Mouse (Mus musculus) brain, embryonic 18.5 days (tissue): Measurements from ENCODE around the gene Fam169a.
"Not testable (repeated sequence)": the region's sequence is repeated elsewhere in the genome, so short reads cannot be mapped to it uniquely, and the experiment has no call there.

Experiments
- DNase-seq: peaks from one replicate; pipeline ENCODE4 v3.0.0-alpha.2; 2012; ENCODE audit warnings: low read depth, low spot score

Gene Fam169a

DNA sequence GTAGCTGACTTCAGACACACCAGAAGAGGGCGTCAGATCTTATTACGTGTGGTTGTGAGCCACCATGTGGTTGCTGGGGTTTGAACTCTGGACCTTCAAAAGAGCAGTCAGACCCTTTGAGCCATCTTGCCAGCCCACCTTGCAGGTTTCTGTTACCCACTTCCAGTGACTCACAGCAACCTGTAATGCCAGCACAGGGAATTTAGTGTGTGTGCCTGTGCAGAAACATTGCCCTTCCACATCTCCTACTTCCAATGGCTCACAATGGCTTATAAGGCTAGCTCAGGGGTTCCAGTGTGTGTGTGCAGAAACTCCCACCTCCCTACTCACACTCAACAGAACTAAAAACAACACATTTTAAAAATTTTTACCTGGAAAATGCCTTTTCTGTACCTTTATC is 10.5 kb downstream of the Fam169a start:
- no peak for DNase-seq

DNA sequence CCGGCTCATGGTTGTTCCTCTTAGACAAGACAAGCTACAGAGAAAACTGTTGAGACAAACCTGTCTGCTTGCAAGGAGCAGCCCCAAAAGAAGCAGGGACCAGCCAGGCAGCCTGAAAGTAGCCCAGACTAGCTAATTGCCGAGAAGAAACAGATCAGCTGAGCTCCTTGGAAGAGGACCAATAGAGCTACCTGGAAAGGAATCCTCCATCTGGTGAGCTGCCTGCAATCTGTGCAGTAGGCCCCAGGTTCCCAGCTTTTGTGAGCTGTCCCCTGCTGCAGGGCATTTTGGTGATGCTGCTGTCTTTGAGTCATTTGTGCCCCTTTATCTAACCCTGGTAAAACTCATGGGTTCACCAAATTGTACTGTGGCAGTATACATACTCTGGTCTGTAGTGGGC is 13.1 kb downstream of the Fam169a start:
- no peak for DNase-seq

DNA sequence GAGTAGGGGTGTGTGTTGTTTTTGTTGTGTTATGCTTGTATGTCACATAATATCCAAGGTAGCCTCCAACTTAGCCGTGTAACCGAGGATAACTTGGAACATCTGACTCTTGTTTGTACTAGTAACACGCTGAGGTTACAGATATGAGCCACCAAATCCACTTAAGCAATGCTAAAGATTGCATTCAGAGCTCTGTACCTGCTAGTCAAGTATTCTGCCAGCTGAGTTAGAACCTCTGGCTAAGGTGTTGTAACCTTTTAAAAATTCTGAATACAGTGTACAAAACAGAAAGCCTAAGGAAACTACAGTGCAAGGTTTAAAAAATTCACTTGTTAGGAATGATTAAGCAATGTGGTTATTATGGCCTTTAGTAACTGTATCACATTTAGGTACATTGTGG is 13.5 kb downstream of the Fam169a start:
- DNase-seq: no peak

DNA sequence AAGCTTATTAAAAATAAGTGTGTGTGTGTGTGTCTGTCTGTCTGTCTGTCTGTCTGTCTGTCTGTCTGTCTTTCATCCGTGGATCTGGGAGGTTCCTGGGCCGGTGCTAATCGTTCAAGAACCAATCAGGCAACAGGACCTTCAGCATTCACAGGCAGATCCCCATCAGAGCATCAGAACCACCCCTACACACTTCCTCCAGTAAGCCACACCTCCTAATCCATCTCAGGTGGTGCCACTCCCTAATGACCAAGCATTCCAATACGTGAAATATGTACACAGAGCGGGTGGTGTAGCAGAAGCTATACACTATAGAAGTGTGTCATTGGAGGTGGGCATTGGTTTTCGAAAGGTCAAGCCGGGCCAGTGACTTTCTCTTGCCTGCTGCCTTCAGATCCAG is 15.3 kb downstream of the Fam169a start:
- no peak for DNase-seq

DNA sequence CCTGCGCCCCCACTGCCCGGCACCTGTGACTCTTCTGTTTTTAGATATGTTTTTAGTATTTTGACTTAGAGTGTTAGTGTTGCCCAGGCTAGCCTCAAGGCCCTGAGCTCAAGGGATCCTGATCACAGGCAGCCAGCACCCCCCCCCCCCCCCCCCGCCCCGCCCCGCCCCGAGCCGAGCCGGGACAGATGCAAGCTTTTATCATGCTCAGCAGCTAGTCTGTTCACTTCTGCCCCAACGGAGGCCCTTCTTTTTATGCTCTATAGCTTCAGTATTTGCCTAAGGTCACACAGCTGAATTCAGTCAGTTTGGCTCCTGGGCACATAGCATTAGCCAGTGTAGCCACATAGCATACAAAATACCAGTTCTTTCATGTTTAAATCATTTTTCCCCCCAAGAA is 19.2 kb downstream of the Fam169a start:
- no peak for DNase-seq

DNA sequence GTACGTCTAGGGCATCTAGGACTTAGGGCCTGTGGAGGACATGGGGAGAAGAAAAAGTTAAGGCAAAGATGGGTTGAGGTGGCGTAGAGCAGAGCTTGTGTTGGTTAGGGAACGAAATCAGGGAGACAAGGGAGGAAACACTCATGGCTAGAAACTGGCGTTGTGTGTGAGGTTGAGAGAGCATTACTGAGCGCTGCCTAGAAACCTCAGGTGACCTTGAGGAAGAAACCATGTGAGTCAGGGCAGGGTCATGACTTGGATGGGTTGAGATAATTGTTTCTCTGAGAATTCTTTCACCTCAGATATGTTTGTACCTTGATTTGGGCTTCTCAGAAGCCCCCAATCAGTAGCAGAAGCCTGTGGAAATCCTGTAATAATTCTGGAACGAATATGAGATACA is 20.3 kb downstream of the Fam169a start:
- DNase-seq: no peak

DNA sequence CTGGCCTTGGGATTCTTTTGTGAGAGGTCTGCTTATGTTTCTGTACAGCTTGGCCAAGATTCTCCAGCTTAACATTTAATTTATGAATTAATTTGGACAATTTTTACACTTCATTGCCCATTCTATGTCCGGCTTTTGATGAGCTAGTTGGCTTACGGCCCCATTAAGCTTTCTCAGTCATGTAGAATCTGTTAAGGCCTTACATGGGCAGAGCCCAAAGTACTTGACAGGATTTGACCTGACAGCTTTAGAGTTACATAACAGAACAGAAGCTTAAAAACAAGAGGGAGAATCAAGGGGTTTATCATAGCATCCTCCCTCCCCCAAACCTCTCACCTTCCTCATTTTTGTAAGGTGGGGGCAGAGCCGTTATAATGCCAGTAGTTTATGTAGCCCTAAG is 21.1 kb downstream of the Fam169a start:
- DNase-seq: no peak

DNA sequence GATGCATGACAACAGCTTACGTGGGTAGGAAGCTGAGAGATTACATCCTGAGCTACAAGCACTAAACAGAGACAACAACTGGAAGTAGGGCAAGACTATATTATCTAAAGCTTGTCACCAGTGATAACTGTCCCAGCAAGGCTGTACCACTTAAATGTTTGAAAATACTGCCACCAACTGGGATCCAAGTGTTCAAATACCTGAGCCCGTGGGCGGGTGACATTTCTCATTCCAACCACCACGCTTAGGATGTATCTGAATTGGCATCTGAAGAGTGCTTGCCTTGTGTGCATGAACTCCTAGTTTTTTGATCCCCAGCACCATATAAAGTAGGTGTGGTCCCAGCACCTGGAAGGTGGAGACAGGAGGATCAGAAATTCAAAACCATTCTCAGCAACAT is 28.6 kb downstream of the Fam169a start:
- no peak for DNase-seq

DNA sequence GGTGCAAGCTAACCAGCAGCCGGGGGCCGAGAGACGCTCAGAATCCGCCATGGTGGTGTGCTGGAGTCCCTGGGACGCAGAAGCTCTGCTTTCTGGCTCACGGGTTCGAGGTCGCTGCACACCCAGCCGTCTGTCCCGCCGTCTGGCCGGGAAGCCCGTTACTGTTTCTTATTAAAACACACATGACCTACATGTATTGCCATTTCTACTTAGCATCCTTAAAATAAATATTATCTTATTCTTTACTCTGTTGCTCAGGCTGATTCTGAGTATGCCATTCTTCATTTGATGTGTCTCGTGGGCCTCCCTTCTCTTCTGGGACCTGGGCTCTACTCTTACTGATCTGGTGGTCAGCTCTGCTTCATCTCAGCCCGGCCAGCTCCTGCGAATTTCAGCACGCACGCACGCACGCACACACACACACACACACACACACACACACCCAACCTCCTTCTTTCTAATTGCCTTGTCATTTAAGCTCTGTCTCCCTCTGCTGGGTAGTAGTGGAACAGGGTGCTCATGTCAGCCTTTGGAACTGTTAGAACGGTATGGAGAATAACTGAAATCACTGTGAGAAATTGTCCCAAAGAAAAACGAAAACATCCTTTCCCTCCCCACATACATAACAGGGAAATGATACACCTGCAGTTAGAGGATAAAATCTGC is 32.2 kb downstream of the Fam169a start, which contains the start of gene Gm6169:
Gene Gm6169 (minus strand): TSS at position 51 of the 666 bp plus-strand sequence.
- DNase-seq: peak; percentile 45

DNA sequence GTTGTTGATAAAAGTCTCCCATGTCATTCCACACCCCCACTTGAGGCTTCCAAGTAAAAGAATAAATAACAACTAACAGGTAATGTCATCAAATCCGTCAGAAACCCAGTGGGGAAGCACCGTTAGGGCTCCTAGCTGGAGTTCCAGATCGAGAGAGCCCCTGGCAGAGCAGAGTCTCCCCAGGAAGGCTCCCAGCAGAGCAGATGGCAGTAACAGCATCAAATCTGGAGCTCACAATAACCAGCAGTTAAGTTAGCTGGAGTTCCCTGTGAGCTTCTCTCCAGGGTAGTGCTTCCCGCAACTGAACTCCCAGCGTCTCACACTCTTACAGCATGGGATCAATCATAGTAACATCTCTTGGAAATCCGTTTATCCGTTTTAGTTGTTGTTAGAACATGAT is 37.9 kb downstream of the Fam169a start:
- DNase-seq: no peak

DNA sequence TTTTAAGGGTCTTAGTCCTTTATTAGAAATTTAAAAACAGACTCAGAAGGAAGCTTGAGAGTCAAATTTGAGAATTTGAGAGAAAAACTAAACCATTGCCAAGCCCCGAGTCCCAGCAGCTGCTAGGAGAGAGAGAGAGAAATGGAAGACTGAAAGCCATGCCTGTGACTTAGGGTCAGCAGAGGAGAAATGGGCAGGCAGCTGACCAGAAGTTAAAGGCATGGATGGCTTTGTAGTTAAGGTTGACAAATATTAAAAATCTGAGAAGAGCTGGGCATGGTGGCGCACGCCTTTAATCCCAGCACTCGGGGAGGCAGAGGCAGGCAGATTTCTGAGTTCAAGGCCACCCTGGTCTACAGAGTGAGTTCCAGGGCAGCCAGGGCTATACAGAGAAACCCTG is 40.6 kb downstream of the Fam169a start:
- not testable (repeated sequence) for DNase-seq

DNA sequence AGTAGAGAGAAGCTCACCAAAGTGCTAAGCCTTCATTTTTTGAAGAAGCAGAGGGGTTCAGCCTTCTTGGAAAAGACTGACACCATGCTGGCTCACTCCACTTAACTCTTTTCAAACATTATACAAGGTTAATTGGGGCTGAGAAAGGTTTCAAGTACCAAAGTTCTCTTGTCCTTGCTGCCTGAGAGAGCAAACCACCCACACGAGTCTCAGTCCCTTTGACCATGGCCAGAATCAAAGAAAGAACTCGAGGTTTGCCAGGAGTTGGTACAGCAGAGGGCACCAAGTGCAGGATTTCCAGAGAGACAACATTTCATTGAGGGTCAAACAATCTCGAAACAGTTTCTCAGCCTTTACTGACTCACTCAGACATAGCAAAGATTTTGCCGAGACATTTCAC is 42.0 kb downstream of the Fam169a start:
- no peak for DNase-seq

DNA sequence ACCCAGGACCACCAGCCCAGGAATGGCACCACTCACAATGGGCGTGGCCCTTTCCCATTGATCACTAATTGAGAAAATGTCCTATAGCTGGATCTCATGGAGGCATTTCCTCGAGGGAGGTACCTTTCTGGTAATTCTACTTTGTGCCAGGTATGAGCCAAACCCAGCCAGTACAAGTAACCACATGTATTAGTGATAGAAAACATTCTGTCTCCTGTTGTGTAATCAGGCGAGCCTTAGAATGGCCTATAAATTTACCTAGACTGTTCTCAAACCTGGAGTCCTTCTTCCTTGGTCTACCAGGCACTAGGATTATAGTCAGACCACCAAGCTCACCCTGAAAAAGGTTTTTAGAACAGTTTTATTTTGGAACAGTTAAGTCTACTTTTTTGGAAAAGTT is 54.3 kb downstream of the Fam169a start:
- DNase-seq: no peak

DNA sequence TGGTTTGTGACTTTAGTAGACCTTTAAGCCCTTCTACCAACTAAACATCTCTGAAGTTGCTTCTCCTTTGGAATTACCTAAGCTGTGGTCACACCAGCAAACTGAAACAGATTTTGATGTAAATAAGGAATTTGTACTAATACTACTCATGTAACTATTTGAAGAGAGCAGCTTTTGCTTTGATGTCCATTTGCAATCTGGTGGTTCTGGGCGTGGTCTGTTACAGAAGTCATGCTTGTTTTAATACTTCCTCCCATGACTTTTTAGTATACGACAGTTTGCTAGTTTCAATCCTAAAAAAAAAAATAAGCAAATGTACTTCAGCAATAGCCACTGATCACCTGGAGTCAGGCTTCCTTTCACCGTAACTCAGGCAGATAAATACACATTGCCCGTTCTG is 62.6 kb downstream of the Fam169a start:
- DNase-seq: not testable (repeated sequence)

DNA sequence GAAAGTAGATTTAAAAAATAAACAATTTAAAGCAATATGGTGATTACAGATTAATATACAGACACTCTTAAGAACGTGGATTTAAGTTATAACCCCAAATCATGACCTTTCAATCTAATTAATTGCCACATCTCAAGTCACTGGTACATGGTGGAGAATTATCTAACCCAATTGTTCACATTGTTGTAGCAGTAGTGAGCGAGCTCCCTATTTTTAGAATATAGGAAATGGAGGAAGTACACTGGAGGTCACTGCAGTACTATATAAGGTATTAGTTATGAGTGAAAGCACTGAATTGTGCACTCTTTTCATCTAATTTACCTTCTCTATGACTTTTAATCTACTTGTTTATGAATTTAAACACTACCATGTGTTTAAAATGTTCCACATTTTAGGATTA is 63.3 kb downstream of the Fam169a start:
- not testable (repeated sequence) for DNase-seq

DNA sequence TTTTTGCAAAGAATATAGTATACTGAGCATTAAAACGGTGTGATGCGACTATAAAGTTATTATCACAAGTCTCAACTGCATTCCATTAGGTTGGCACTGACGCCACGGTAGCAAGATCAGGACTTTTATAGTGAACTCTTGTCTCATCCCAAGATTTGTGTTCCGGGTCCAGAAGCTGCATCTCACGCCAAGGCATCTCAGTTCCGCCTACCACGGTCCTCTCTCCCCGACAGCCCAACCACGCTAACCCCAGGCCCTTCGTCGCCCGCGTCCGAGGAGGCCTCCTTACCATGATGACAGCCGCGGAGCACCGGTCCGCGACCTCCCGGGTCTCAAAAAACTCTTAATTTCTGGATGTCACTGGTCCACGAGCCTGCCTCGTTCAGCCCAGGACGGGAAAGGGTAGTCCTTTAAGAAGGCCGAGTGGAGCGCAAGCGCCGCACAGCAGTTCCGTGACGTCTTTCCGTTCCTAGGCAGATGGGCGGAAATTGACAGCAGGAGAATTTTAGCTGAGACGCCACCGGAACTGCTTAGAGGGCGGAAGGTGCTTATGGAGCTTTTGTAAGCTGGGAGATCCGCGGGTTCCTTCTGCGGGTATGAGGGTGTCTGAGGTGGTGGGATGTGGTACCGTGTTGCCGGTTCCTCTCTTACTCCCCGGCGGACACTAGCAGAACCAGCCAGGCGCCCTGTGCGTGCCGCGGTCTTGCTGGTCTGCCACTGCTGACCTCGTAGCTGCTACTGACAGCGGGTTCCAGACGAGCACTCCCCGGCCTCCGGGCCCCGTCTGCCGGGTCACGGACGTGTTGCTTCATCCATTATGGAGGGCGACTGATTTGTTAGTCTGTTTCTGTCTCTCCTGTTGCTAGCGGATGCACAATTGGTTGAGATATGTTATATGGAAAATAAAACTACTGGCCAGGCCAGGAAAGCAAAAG is 70.6 kb downstream of the Fam169a start, which contains the start of the genes Gfm2 and Nsa2:
Gene Gfm2 (plus strand): TSS at position 472 of the 935 bp plus-strand sequence.
Gene Nsa2 (minus strand): TSS at position 472 of the 935 bp plus-strand sequence.
- peak; percentile 90 for DNase-seq

DNA sequence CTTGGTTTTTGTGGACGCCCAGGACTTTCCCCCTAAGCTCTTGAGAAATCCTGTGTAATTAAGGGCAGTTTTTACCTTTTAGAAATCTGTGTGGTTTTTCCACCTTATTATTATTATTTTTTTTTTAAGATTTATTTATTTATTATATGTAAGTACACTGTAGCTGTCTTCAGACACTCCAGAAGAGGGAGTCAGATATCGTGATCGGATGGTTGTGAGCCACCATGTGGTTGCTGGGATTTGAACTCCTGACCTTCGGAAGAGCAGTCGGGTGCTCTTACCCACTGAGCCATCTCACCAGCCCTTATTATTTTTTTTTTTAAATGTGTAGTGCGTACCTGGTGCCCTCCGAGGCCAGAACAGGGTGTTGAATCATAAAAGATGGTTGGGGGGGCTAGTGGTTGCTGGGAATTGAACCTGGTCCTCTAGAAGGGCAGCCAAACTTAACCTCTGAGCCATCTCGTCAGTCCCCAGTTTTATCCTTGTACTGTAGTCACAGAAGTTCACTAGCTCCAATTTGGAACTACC is 71.4 kb downstream of the Fam169a start:
- not testable (repeated sequence) for DNase-seq

DNA sequence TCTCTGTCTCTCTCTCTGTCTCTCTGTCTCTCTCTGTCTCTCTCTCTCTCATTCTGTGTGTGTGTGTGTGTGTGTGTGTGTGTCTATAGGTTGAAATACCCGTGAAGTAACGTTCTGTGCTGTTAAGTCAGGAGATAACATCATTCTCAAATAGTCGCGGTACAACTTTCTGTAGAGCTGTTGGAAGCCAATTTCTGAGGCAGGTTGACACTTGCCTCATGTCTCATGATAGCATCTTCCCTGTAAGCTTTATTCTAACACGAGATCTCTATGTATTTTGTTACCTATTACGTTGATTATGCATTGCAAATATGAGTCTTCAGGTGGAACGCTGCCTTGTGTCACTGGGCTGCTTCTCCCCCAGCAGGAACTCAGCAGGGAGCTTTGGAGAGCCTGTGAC is 75.2 kb downstream of the Fam169a start:
- no peak for DNase-seq

DNA sequence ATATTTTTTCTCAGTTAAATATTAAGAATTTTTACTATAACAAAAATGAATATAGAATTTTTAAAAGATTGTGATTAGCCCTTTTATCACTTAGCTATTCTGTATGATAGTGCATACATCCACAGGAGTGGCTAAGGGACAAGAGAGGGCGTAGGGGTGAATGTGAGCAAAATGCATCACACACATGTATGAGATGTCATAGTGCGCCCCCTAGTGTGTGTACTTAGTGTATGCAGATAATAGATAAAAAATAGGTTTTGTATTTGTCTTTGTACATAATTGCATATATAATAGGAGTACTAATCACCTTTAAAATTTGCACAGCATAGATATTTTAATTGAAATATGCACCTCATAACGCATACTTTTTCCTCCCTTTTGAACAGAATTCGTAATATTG is 78.7 kb downstream of the Fam169a start:
- no peak for DNase-seq

DNA sequence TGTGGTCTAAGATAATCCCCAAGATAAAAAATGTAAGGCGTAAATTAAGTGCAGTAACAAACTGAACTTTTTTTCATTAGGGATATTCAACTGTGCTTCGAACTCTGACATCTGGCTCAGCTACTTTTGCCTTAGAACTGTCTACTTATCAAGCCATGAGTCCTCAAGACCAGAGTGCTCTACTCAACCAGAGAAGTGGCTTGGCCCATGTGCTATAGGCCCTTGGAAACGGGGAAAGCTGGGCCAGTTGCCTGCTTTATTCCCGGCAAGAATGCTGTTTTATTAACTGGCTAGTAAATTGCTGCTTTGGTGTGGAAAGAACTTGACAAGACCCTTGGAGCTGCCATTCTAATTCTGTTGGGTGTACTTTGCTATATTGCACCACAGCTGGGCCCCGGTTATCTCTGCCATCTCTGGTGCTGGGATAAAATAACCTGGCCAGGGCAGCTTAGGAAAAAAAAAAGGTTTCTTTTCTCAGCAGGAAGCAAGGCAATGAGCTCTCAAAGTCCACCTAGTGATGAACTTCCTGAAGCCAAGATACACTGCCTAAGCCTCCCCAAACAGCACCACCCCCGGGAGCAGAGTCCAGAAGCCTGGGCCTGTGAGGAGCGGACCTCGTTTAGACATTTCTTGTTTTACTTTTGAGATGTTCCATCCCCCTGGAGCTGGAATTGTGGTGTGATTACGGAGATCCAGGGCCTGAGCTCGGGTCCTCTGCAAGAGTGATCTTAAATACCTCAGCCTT is 108.6 kb downstream of the Fam169a start:
- DNase-seq: no peak

DNA sequence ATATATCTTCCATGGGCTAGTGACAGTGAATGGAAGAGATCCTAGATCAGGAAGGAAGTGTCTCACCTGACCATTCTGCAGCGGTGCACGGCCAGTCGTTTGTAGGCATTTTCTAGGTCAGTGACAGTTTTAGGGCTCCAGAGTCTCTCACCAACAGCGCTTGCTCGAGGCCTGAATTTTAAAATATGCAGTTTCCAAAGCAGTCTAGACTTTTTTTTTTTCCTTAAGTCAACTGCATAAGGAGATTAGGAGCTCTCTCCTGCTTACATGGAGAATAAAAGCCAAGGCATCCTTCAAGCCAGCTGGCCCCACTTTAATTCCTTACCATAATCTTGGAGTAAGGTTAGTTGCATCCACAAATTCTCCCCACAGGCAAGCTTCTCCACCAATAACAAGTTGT is 109.6 kb downstream of the Fam169a start:
- DNase-seq: no peak

DNA sequence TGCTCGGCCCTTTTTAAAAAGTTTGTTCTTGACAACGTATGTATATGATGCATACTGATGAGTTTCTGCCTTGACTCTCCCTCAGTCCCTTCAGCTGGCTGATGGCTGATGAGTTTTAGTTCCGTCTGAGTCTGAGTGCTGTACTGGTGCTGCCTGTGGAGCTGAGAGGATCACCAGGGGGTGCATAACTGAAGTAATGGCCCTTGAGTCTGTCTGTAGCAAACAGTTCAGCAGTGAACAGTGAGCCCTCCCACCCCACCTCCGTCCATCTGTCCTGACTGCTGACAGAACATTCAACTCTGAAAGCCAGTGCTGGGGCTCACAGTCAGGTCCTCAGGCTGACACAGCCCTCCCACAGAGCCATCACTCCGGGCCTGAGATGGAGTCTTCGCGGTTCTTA is 111.9 kb downstream of the Fam169a start:
- DNase-seq: no peak
